Mouse (Mus musculus) intestine, embryonic 14.5 days (tissue): ENCODE data around the gene Clec12b. TPM values are rescaled to one million over a fixed set of nuclear protein-coding genes. Genes with fewer than 3 reads are reported as not detected.

ENCODE experiments used
- ATAC-seq: fragments of 200-750 bp; cut with Nextera tagmentation; replicated peaks from 2 replicates; pipeline ENCODE4 v1.8.0; 2017; ENCODE audit warnings: low read depth, moderate number of reproducible peaks, moderate TSS enrichment, moderate library complexity; ENCODE audit not compliant: low FRiP score, low TSS enrichment
- DNase-seq: peaks from one replicate; pipeline ENCODE4 v3.0.0-alpha.2; 2018; ENCODE audit warnings: low spot score
- H3K27ac ChIP-seq: fragments of 300-500 bp; sonication (generic); 2 replicates; pipeline ENCODE4 v1.5.1; 2014; ENCODE audit warnings: low read depth, mild to moderate bottlenecking, control low read depth
- H3K27me3 ChIP-seq: fragments of 300-500 bp; sonication (generic); replicated peaks from 2 replicates; pipeline ENCODE4 v1.6.1; 2014; ENCODE audit warnings: low read length, control low read depth; ENCODE audit not compliant: control insufficient read depth, insufficient read depth
- H3K36me3 ChIP-seq: fragments of 300-500 bp; sonication (generic); 2 replicates; pipeline ENCODE4 v1.6.1; 2014; ENCODE audit warnings: low read length, control low read depth; ENCODE audit not compliant: control insufficient read depth, insufficient read depth
- H3K4me1 ChIP-seq: fragments of 300-500 bp; sonication (generic); replicated peaks from 2 replicates; pipeline ENCODE4 v1.6.1; 2014; ENCODE audit warnings: low read length, control low read depth, mixed read lengths; ENCODE audit not compliant: control insufficient read depth, insufficient read depth
- H3K4me2 ChIP-seq: fragments of 300-500 bp; sonication (generic); 2 replicates; pipeline ENCODE4 v1.6.1; 2014; ENCODE audit warnings: low read length
- H3K4me3 ChIP-seq: fragments of 300-500 bp; sonication (generic); 2 replicates; pipeline ENCODE4 v1.5.1; 2014; ENCODE audit warnings: low read depth, low read length, control low read depth, mixed read lengths
- H3K9ac ChIP-seq: fragments of 300-500 bp; sonication (generic); 2 replicates; pipeline ENCODE4 v1.6.1; 2014; ENCODE audit warnings: mild to moderate bottlenecking, low read length
- H3K9me3 ChIP-seq: fragments of 300-500 bp; sonication (generic); 2 replicates; pipeline ENCODE4 v1.6.1; 2016; ENCODE audit warnings: low read length, control low read depth; ENCODE audit not compliant: control insufficient read depth
- WGBS: fragments of 180-500 bp; shearing (Covaris S2); extraction: QIAGEN DNeasy Blood & Tissue Kit; methylation state at CpG from one replicate; pipeline ENCODE4 v1.1.7; 2014; 5-methylcytosine and 5-hydroxymethylcytosine counted together
- polyA plus RNA-seq: library from polyadenylated mRNA; unstranded; fragments of >200 nt; fragmentation: Nextera tagmentation; extraction: Ambion mirVana; gene quantifications from 2 replicates; pipeline ENCODE4 v1.2.1, GENCODE M21; 2014

Clec12b gene
- polyA plus RNA-seq, 1 experiment from 2014 or later = not detected

DNA sequence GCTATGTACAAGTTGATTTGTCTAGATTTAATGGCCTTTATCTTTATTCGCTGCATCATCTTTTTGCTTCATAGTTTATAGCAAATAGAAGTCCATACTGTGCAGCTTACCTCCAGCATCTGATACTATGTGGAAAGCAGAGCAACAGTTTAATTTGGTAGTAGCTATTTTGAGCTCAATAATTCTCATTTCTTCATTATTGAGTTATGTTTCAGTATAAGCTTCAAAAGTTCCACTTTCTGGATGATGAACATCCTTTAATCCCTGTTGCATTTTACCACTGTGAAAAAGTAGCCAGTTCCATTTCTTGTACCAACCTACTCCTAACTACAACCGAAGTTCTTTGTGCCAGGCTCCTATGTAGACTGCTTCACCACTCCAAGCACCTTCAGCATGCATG, 22.9 kb upstream of the Clec12b start, which contains the start of gene Clec9a:
Clec9a (plus strand) TSS at position 301 of the 400 bp plus-strand sequence.
- H3K27ac ChIP-seq = no peak within 1 kb of the TSS
- H3K4me1 ChIP-seq = no peaks in the 10 kb centered on the region
- H3K4me3 ChIP-seq = no peak within 1 kb of the TSS
- H3K27me3 ChIP-seq = no peaks in the 10 kb centered on the region
- no peak within 1 kb of the TSS for H3K4me2 ChIP-seq
- no peaks in the 10 kb centered on the region for H3K9me3 ChIP-seq
- ATAC-seq (no peak), DNase-seq (no peak)
- H3K36me3 ChIP-seq = no peaks in the 10 kb centered on the region
- WGBS = 88% methylated on average over 2 of the region's 2 CpGs
- no peak within 1 kb of the TSS for H3K9ac ChIP-seq

DNA sequence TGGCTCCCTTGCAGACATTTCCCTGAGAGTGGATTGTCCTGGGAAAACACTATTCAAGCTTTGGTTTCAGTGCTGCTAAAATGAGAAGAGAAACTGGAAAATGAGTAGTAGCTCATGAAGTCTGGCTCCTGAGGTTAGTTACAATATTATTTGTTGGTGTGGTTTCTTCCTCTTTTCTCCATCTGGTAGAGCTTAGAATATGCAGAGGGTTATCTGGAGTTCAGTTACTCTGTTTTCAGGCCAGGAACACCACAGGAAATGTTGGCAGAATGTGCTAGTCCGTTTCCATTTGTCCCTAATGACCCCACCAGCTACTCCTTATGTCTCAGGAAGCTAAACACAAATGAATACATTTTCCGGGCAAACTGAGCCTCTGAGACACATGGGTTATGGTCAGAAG, 21.6 kb upstream of the Clec12b start:
- H3K9ac ChIP-seq = no peak overlapping the region
- H3K9me3 ChIP-seq = no peaks in the 10 kb centered on the region
- H3K4me2 ChIP-seq = no peak overlapping the region
- WGBS = 55% methylated on average over 2 of the region's 2 CpGs
- H3K36me3 ChIP-seq = no peaks in the 10 kb centered on the region
- no peak overlapping the region for H3K27ac ChIP-seq
- ATAC-seq (no peak), DNase-seq (no peak)
- no peaks in the 10 kb centered on the region for H3K4me1 ChIP-seq
- H3K27me3 ChIP-seq = no peaks in the 10 kb centered on the region
- no peak overlapping the region for H3K4me3 ChIP-seq

GRCm38 (mm10) chr6:129405999-129406398, 20.3 kb upstream of the Clec12b start:
- Histone ChIP-seq H3K4me3 (no peak overlapping the region), H3K36me3 (no peaks in the 10 kb centered on the region), H3K4me1 (no peaks in the 10 kb centered on the region), H3K4me2 (no peak overlapping the region), H3K27ac (no peak overlapping the region), H3K27me3 (no peaks in the 10 kb centered on the region), H3K9ac (no peak overlapping the region), H3K9me3 (no peaks in the 10 kb centered on the region)
- DNase-seq = no peak
- ATAC-seq = no peak

DNA sequence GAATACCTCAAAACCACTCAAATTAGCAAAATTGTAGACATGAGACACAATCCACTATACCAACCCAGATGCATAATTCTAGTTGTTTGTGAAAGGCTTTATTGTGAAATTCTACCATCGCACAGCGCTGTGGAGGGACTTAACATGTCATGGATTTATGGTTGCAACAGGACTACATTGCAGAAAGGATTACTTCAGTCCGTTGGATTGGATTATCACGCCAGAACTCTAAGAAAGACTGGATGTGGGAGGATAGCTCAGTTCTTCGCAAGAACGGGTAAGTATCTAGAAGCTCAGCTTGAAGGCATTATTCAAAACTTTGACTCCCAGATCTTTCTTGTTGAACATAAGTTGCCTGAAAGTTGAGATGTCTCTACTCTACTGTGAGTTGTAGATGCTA, 17.7 kb upstream of the Clec12b start:
- no peaks in the 10 kb centered on the region for H3K4me1 ChIP-seq
- no peak overlapping the region for H3K9ac ChIP-seq
- no peak overlapping the region for H3K4me3 ChIP-seq
- H3K27ac ChIP-seq = no peak overlapping the region
- ATAC-seq (no peak), DNase-seq (no peak)
- H3K27me3 ChIP-seq = no peaks in the 10 kb centered on the region
- H3K9me3 ChIP-seq = no peaks in the 10 kb centered on the region
- H3K4me2 ChIP-seq = no peak overlapping the region
- 82% methylated on average over 6 of the region's 6 CpGs for WGBS
- H3K36me3 ChIP-seq = no peaks in the 10 kb centered on the region

GRCm38 (mm10) chr6:129402404-129402803, 16.7 kb upstream of the Clec12b start:
- no peak for DNase-seq
- no peaks in the 10 kb centered on the region for H3K27me3 ChIP-seq
- H3K4me1 ChIP-seq = no peaks in the 10 kb centered on the region
- 88% methylated on average over 2 of the region's 2 CpGs for WGBS
- H3K4me2 ChIP-seq = no peak overlapping the region
- no peak overlapping the region for H3K4me3 ChIP-seq
- H3K27ac ChIP-seq = no peak overlapping the region
- no peaks in the 10 kb centered on the region for H3K9me3 ChIP-seq
- no peaks in the 10 kb centered on the region for H3K36me3 ChIP-seq
- no peak for ATAC-seq
- H3K9ac ChIP-seq = no peak overlapping the region

- no peak overlapping the region for H3K4me2 ChIP-seq
- 58% methylated on average over 6 of the region's 6 CpGs for WGBS
Observed at GRCm38 (mm10) chr6:129399945-129400344, 14.3 kb upstream of the Clec12b start.

DNA sequence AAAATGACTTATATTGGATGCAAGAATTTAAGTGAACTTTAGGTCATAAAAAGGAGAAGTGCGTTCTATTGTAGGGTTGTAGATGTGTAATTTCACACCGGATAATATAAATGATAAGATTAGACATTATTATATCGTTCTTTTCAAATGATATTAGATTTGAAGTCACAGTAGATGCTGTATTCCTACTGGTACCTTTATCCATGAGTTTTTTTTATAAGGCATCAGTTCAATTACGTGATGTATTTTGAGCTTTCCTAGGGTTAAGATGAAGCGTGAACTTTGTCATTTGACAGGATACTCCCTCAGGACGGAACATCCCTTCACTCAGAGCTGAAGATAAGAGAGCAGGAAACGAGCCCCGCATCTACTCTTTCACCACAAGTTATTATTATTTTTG, 11.3 kb upstream of the Clec12b start, which contains the start of gene Clec1b:
Clec1b (plus strand) TSS at position 301 of the 400 bp plus-strand sequence.
- H3K27me3 ChIP-seq = no peaks in the 10 kb centered on the region
- H3K4me2 ChIP-seq = no peak within 1 kb of the TSS
- H3K9ac ChIP-seq = no peak within 1 kb of the TSS
- 85% methylated on average over 8 of the region's 8 CpGs for WGBS
- no peaks in the 10 kb centered on the region for H3K4me1 ChIP-seq
- H3K36me3 ChIP-seq = no peaks in the 10 kb centered on the region
- H3K27ac ChIP-seq = no peak within 1 kb of the TSS
- no peak for DNase-seq
- H3K9me3 ChIP-seq = no peaks in the 10 kb centered on the region
- no peak for ATAC-seq
- H3K4me3 ChIP-seq = no peak within 1 kb of the TSS

More at GRCm38 (mm10) chr6:129399945-129400344, 14.3 kb upstream of the Clec12b start:
- H3K9ac ChIP-seq = no peak overlapping the region
- H3K36me3 ChIP-seq = no peaks in the 10 kb centered on the region
- ATAC-seq = no peak
- no peaks in the 10 kb centered on the region for H3K4me1 ChIP-seq
- H3K27me3 ChIP-seq = no peaks in the 10 kb centered on the region
- no peak overlapping the region for H3K27ac ChIP-seq
- H3K9me3 ChIP-seq = no peaks in the 10 kb centered on the region
- DNase-seq = no peak
- no peak overlapping the region for H3K4me3 ChIP-seq

DNA sequence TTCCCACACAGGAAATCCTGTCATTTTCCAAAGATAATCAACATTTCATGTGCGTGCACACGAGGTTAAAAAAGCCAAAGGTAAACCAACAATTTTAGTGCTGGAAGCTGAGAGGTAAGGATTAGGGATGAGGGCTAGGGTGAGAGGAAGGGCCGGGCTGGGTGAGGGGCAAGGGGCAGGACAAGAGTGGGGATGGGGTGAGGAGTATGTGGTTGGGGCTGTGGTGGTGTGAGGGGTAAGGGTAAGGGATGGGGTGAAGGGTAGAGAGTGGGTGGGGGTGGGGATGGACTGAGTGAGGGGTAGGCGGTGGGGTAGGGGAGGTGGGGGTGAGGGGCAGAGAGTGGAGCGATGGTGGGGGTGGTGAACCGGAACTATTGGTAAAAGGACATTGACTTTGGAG, 8.1 kb upstream of the Clec12b start:
- no peaks in the 10 kb centered on the region for H3K36me3 ChIP-seq
- no peak overlapping the region for H3K9ac ChIP-seq
- WGBS = 66% methylated on average over 6 of the region's 6 CpGs
- ATAC-seq = no peak; the same call in 1 of the 2 replicates
- H3K27ac ChIP-seq = no peak overlapping the region
- no peak overlapping the region for H3K4me3 ChIP-seq
- DNase-seq = no peak
- H3K9me3 ChIP-seq = no peaks in the 10 kb centered on the region
- no peaks in the 10 kb centered on the region for H3K4me1 ChIP-seq
- no peaks in the 10 kb centered on the region for H3K27me3 ChIP-seq
- no peak overlapping the region for H3K4me2 ChIP-seq

DNA sequence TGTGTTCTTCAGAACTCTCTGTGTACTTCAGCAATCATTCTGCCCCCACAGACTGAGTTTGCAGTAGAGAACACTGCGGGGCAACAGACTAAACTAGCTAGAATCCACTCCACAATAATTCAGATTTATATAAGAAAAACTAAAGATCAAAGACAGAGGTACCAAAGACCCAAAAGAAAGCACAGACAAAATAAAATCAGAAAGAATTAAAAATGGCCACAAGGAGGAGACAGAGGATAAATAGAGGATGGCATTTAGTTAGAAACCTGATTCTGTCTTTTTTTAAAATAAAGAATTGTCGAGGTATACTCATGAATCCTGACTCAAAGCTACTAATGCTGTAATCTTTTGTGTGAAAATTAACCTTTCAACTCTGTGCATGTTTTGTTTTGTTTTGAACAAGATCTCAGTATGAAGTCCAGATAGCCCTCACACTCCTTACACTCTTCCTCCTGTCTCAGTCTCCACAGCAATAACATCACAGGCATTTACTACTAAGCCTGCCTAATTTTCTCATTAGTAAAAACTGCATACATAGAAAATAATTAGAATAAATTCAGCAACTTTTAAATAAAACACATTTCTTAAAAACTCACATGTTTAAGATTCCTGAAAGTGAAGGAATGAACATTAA, 7.5 kb upstream of the Clec12b start:
- Histone ChIP-seq H3K36me3 (no peaks in the 10 kb centered on the region), H3K9me3 (no peaks in the 10 kb centered on the region), H3K4me3 (no peak overlapping the region), H3K27ac (no peak overlapping the region), H3K9ac (no peak overlapping the region), H3K27me3 (no peaks in the 10 kb centered on the region), H3K4me1 (no peaks in the 10 kb centered on the region), H3K4me2 (no peak overlapping the region)
- ATAC-seq (0 out of 2 replicates have a peak, but pooled peaks have one; percentile 47), DNase-seq (no peak)
- WGBS = 22% methylated on average over 2 of the region's 2 CpGs
